Mouse (Mus musculus): ENCODE results near the gene Psmb7.

- TF ChIP-seq POLR2A (IDR thresholded peaks at IDR 0.05; ENCODE audit: borderline replicate concordance, control insufficient read depth, low read depth, low read length) (no peak), CTCF (IDR thresholded peaks at IDR 0.05; ENCODE audit: control insufficient read depth, insufficient read depth, low read length) (no peak)
These were observed 58.5 kb downstream of the Psmb7 start for GRCm38 (mm10) chr2:38585379-38585736.
